Mouse (Mus musculus): ENCODE measurements at regions not wholly inside any gene's neighbourhood (a gene's known extent, or its start where the extent isn't known, plus 50 kb on each side); places are given as distances from the start of the nearest gene placed in this dataset.

DNA sequence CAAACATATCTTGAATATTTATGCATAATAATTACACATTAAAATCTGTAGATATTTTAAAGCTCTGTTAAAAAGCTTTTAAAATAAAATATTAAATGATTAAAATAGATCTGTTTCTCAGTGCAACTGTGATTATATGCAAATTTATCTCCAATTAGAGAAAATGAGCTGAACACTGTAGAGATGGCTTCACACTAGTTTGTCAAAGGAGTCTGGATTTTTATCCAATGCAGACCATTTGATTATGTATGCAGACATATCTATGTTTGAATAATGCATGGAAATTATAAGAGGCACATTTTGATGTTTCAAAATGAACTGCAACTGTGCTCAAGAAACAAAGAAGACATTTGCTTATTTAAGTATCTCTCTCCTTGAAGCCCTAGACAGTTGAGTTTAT is 235.0 kb upstream of the Mad2l1 start:
- Histone ChIP-seq H3K9me3 (no peaks in the 10 kb centered on the region), H3K9ac (no peak overlapping the region), H3K4me1 (replicated peaks) (no peaks in the 10 kb centered on the region), H3K36me3 (no peaks in the 10 kb centered on the region), H3K4me2 (no peak overlapping the region), H3K27ac (replicated peaks) (no peak overlapping the region), H3K4me3 (no peak overlapping the region), H3K27me3 (no peaks in the 10 kb centered on the region)
- ATAC-seq (ENCODE audit: low FRiP score, low read depth): no peak

DNA sequence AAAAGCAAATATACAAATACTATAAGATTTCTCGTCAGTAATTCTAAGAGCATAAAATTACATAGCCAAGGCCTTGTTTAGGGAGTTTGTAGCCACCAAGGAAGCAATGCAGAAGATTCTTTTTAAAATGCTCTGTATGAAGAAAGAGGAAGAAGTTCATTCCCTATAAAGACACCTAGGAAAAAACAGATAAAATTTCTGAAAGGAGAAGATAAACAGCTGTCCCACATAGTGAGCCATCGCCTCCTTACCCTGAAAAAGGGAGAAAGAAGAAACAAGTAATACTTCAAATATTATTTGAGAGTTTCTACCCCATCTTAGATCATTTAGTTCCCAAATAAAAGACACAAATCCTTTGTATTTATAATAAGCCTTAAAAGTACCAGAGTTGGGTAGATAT is 190.3 kb upstream of the Mad2l1 start:
- Histone ChIP-seq H3K4me3 (no peak overlapping the region), H3K9me3 (no peaks in the 10 kb centered on the region), H3K27ac (replicated peaks) (no peak overlapping the region), H3K27me3 (no peaks in the 10 kb centered on the region), H3K36me3 (no peaks in the 10 kb centered on the region), H3K4me1 (replicated peaks) (no peaks in the 10 kb centered on the region), H3K9ac (no peak overlapping the region), H3K4me2 (no peak overlapping the region)
- WGBS: 96% methylated on average over 2 of the region's 2 CpGs
- no peak for ATAC-seq (ENCODE audit: low FRiP score, low read depth)

DNA sequence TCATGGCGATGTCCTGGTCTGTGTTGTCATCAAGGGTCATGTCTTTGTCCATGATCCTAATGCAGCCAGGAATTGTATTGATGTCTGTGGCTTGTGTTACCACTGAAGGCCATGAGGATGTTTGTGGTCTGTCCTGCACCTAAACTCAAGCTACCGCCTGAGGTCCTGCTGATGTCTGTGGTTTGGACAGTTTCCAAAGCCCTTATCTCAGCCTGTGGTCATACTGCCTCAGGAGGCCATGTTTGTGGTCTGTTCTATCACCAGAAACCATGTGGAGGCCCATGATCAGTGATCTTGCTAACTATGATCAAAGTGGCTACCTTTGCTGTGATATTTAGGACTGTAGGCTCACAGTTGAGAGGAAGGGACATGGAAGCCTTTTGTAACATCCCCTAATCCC is 187.8 kb upstream of the Mad2l1 start:
- no peak overlapping the region for H3K4me2 ChIP-seq
- no peak overlapping the region for H3K9ac ChIP-seq
- H3K27me3 ChIP-seq: no peaks in the 10 kb centered on the region
- no peaks in the 10 kb centered on the region for H3K4me1 ChIP-seq (replicated peaks)
- no peak for ATAC-seq (ENCODE audit: low FRiP score, low read depth)
- WGBS: 96% methylated on average over 2 of the region's 2 CpGs
- H3K4me3 ChIP-seq: no peak overlapping the region
- H3K36me3 ChIP-seq: no peaks in the 10 kb centered on the region
- H3K9me3 ChIP-seq: no peaks in the 10 kb centered on the region
- H3K27ac ChIP-seq (replicated peaks): no peak overlapping the region

DNA sequence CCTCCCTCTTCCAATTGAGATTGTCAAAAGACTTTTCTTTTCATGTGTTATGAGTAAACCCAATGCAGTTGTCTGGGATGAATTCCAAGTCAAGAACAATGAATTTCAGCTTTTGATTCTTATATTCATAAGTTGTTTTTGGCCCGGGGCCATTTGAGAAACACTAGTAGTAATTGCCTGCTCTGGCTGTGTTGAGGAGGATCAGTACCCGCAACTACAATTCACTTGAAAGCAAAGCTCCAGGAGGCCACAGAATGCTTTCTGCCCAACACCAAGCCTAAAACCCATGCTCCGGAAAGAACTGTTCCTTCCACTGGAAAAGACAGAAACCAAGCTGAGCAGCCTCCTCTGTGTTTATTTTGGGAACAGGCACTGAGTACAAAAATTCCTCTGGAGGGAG is 174.1 kb upstream of the Mad2l1 start:
- no peak overlapping the region for H3K27ac ChIP-seq (replicated peaks)
- H3K4me3 ChIP-seq: no peak overlapping the region
- no peak for ATAC-seq (ENCODE audit: low FRiP score, low read depth)
- H3K4me1 ChIP-seq (replicated peaks): no peaks in the 10 kb centered on the region
- WGBS: 64% methylated on average over 3 of the region's 3 CpGs
- no peaks in the 10 kb centered on the region for H3K9me3 ChIP-seq
- H3K36me3 ChIP-seq: no peaks in the 10 kb centered on the region
- no peak overlapping the region for H3K9ac ChIP-seq
- H3K27me3 ChIP-seq: no peaks in the 10 kb centered on the region
- H3K4me2 ChIP-seq: no peak overlapping the region

DNA sequence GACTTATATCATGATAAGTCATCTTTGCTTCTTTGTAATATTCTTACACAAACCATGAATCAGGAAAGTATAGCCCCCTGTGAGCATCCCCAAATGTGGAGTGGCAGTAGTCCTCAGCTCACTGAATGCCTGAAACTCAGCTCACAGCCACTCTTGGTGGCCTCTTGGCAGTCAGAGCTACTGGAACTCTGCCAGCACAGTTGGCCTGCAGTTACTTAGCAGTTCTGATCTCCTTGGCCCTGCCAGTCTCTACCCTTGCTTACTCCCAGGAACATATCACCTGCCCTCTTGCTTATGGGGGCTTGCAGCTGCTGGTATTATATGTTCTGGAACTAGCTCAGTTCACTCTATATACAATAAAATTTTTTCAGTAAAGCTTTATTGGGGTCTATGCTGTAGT is 167.9 kb upstream of the Mad2l1 start:
- ATAC-seq (ENCODE audit: low FRiP score, low read depth): peak; percentile 63; the same call in 1 of the 2 replicates
- Histone ChIP-seq H3K9ac (no peak overlapping the region), H3K27ac (replicated peaks) (no peak overlapping the region), H3K9me3 (no peaks in the 10 kb centered on the region), H3K4me1 (replicated peaks) (no peaks in the 10 kb centered on the region), H3K4me3 (no peak overlapping the region), H3K4me2 (no peak overlapping the region), H3K36me3 (no peaks in the 10 kb centered on the region), H3K27me3 (no peaks in the 10 kb centered on the region)

DNA sequence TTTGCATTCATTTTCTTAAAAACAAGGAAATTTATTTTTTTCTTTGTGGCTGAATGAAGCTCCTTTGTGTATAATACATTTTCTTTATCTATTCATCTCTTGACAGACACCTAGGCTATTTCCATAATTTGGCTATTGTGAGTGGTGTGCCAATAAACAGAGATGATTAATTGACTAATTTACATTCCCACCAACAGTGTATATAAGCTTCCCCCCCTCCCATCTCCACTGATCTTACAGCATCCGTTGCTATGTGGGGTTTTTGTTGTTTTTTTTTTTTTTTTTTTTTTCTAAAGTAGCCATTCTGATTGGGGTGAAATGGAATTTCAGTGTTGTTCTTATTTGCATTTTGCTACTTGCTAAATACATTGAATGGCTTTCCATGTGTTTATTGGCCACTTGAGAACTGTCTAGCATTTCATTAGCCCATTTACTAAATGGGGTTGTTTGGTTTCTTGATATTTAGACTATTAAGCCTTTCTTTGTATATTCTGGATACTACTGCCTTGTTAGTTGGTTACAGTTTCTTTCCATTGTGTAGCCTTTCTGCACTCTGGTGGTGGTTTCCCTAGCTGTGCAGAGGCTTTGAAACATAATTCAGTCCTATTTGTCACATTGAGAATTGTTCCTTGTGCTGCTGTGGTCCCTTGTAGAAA is 153.8 kb upstream of the Mad2l1 start:
- H3K27ac ChIP-seq (replicated peaks): no peak overlapping the region
- H3K4me2 ChIP-seq: no peak overlapping the region
- no peaks in the 10 kb centered on the region for H3K36me3 ChIP-seq
- no peak for ATAC-seq (ENCODE audit: low FRiP score, low read depth)
- WGBS: 12% methylated on average over 1 of the region's 1 CpGs
- H3K27me3 ChIP-seq: no peaks in the 10 kb centered on the region
- no peak overlapping the region for H3K9ac ChIP-seq
- no peaks in the 10 kb centered on the region for H3K9me3 ChIP-seq
- H3K4me1 ChIP-seq (replicated peaks): no peaks in the 10 kb centered on the region
- no peak overlapping the region for H3K4me3 ChIP-seq

DNA sequence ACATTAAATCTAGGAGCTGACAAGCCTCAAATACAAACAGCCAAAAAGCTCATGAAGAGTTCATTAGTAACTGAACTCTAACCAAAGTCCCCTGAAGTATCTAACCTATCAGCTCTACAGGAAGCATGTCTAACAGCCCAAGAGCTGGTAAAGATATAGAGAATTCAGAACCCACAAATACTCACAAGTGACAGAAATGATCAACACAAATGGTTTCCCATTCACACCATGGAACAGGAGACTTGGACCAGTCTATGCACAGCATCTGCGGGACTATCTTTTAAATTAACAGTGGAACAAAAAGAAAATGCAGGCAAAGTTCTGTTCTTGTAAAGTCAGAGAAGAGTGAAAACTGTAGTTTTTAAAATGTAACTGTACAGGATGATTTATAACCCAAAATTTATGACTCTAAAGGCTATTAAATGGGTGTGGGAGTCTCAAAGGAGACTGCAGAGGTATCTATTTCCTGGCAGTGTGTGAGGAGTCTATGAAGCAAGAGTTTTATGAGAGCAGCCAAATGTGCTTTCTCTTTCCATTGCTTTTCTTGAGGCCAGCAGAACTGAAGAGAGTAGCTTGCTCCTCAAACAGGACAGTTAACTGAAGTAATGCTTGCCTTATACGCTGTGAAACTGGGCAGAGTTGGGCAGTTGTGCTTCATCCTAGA is 152.7 kb upstream of the Mad2l1 start:
- H3K4me3 ChIP-seq: no peak overlapping the region
- no peak overlapping the region for H3K27ac ChIP-seq (replicated peaks)
- no peaks in the 10 kb centered on the region for H3K9me3 ChIP-seq
- no peak for ATAC-seq (ENCODE audit: low FRiP score, low read depth)
- no peaks in the 10 kb centered on the region for H3K27me3 ChIP-seq
- H3K4me1 ChIP-seq (replicated peaks): no peaks in the 10 kb centered on the region
- no peaks in the 10 kb centered on the region for H3K36me3 ChIP-seq
- H3K4me2 ChIP-seq: no peak overlapping the region
- 94% methylated on average over 2 of the region's 2 CpGs for WGBS
- no peak overlapping the region for H3K9ac ChIP-seq

DNA sequence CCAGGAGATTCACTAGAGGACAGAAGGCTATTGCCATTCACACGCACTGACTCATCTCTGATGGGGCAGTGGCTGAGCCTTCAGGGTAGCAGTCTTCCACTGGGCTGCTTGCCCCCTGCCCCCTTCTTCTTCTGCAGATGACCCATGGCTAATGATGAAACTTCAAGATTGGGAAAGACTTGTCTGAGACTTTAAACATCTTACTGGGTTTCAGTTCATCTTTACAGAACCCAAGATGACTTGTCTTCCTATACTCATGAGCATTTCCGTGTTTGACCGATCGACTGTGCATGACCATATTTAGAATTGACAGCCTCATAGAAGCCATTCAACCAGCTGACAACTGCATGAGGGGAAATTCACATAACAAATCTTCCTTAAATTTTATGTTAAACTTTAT is 140.0 kb upstream of the Mad2l1 start:
- no peak overlapping the region for H3K27ac ChIP-seq (replicated peaks)
- H3K9ac ChIP-seq: no peak overlapping the region
- no peaks in the 10 kb centered on the region for H3K27me3 ChIP-seq
- H3K36me3 ChIP-seq: no peaks in the 10 kb centered on the region
- no peak for ATAC-seq (ENCODE audit: low FRiP score, low read depth)
- no peak overlapping the region for H3K4me2 ChIP-seq
- 87% methylated on average over 4 of the region's 4 CpGs for WGBS
- H3K4me1 ChIP-seq (replicated peaks): no peaks in the 10 kb centered on the region
- H3K4me3 ChIP-seq: no peak overlapping the region
- no peaks in the 10 kb centered on the region for H3K9me3 ChIP-seq

DNA sequence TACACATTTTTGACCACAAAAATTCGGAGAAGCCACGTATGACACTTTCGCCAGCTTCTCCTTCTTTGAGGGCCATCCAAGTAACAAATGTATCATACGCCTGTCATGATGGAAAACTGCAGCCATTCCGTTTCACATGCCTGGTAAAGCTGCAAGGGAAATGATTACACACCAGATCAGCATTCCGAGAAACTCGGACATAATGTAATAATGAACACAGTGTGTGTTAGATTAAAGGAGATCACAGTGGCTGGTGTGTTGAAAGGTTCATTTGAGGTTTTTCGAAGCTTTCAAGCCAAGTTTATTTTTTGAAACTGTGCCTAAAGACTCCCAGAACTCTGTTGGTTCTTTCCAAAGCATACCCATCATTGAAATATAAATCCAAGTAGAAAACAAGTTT is 137.8 kb upstream of the Mad2l1 start:
- Histone ChIP-seq H3K4me1 (replicated peaks) (no peaks in the 10 kb centered on the region; the same call in 1 of the 2 replicates), H3K4me3 (no peak overlapping the region), H3K9ac (no peak overlapping the region), H3K4me2 (no peak overlapping the region), H3K27ac (replicated peaks) (no peak overlapping the region), H3K9me3 (no peaks in the 10 kb centered on the region), H3K27me3 (no peaks in the 10 kb centered on the region), H3K36me3 (no peaks in the 10 kb centered on the region)
- ATAC-seq (ENCODE audit: low FRiP score, low read depth): no peak
- WGBS: 73% methylated on average over 8 of the region's 8 CpGs

DNA sequence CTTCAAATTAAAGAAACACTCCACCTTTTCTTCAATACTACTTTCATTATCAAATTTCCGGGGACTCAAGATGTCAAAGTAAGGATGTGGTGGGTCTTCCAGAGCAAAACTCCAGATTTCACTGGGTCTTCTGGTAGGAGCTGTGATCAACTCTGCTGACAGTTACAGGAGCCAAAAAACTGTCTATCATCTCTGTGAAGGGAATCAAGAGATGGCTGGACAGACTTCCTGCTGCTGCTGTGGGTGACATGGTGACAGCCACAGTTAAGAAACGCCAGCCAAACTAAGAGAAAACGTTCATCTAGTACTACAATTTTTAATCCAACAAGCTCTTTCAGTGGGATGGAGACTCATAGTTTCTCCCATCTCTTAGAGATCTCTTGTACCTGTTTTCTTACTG is 136.5 kb upstream of the Mad2l1 start:
- no peaks in the 10 kb centered on the region for H3K9me3 ChIP-seq
- H3K27ac ChIP-seq (replicated peaks): no peak overlapping the region
- no peak overlapping the region for H3K9ac ChIP-seq
- H3K4me1 ChIP-seq (replicated peaks): no peaks in the 10 kb centered on the region; the same call in 1 of the 2 replicates
- 39% methylated on average over 3 of the region's 3 CpGs for WGBS
- no peak for ATAC-seq (ENCODE audit: low FRiP score, low read depth)
- H3K4me3 ChIP-seq: no peak overlapping the region
- no peaks in the 10 kb centered on the region for H3K27me3 ChIP-seq
- no peaks in the 10 kb centered on the region for H3K36me3 ChIP-seq
- H3K4me2 ChIP-seq: no peak overlapping the region

DNA sequence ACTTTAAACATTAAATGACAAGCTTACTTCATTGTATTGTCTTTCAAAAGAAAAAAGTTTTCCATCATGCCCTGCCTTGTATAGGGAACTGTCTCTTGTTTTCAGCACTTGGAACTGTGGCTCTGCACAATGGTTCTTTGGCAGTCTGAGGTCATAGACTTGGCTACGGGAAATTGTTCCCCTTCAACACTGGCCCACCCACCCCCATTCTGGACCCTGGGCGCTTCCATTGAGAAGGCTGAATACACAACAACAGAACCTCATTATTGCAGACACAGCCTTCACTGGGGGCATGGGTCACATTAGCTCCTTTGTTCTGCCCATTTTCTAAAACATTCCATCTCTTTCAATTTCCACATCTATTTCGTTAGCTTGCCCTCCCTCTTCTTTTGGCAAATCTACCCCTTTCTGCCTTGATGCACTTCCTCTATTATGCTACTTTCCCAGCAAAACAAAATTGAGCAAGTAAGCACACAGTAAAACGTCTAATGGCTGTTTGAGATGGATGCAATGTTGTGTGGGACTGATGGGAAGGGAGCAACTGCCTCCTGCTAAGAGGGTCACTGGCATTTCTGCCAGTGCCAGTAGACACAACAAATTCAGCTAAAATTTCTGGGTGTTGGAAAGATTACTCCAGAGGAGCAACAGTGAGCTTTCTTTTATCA is 136.0 kb upstream of the Mad2l1 start:
- no peak overlapping the region for H3K4me3 ChIP-seq
- H3K4me1 ChIP-seq (replicated peaks): no peaks in the 10 kb centered on the region; the same call in 1 of the 2 replicates
- WGBS: 13% methylated on average over 4 of the region's 4 CpGs
- H3K9ac ChIP-seq: no peak overlapping the region
- no peak overlapping the region for H3K4me2 ChIP-seq
- H3K27ac ChIP-seq (replicated peaks): no peak overlapping the region
- peak; percentile 91 for ATAC-seq (ENCODE audit: low FRiP score, low read depth)
- H3K27me3 ChIP-seq: no peaks in the 10 kb centered on the region
- no peaks in the 10 kb centered on the region for H3K36me3 ChIP-seq
- no peaks in the 10 kb centered on the region for H3K9me3 ChIP-seq

DNA sequence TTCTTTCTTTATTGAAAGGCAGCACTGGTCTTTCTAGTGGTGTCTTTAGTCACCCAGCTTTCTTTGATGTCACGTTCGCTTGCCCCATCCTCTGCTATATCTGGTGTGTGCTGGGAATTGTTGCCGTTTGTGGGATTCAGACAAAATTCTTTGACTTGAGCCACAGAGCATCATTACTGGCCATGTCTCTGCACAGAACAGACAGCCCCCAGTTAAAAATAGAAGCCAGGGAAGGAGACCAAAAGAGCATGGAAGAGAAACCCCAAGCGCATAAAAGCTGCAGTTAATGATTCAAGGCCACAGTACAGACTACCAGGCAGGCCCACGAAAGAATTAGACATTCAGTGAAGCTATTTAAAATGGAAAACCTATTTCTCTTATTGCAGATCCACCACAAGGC is 133.7 kb upstream of the Mad2l1 start:
- no peaks in the 10 kb centered on the region for H3K27me3 ChIP-seq
- no peak for ATAC-seq (ENCODE audit: low FRiP score, low read depth)
- WGBS: 23% methylated on average over 5 of the region's 5 CpGs
- no peaks in the 10 kb centered on the region for H3K9me3 ChIP-seq
- H3K4me2 ChIP-seq: no peak overlapping the region
- no peak overlapping the region for H3K27ac ChIP-seq (replicated peaks)
- no peaks in the 10 kb centered on the region for H3K36me3 ChIP-seq
- H3K4me3 ChIP-seq: no peak overlapping the region
- H3K4me1 ChIP-seq (replicated peaks): no peaks in the 10 kb centered on the region; the same call in 1 of the 2 replicates
- H3K9ac ChIP-seq: no peak overlapping the region
